Mouse (Mus musculus): Measurements from ENCODE around the gene Slc3a1.

GRCm38 (mm10) chr17:84987834-84988410 is 40.3 kb upstream of the Slc3a1 start:
- TF ChIP-seq CTCF (IDR thresholded peaks at IDR 0.05): no peak
- TF ChIP-seq EP300 (IDR thresholded peaks at IDR 0.05): no peak
